Mouse (Mus musculus) kidney, adult 2 months (tissue): ENCODE measurements around the gene Tgfbr1.

Experiments
- CTCF ChIP-seq: fragments of 200-500 bp; conservative IDR thresholded peaks from 2 replicates; pipeline ENCODE4 v1.5.1; 2011; ENCODE audit warnings: low read depth, mild to moderate bottlenecking, control low read depth, low read length, moderate library complexity, mixed read lengths; ENCODE audit not compliant: insufficient read depth, insufficient read length
- POLR2A ChIP-seq: fragments of 200-500 bp; IDR thresholded peaks from one replicate; pipeline ENCODE4 v1.6.1; 2011; ENCODE audit warnings: low read depth, low read length, control low read depth

DNA sequence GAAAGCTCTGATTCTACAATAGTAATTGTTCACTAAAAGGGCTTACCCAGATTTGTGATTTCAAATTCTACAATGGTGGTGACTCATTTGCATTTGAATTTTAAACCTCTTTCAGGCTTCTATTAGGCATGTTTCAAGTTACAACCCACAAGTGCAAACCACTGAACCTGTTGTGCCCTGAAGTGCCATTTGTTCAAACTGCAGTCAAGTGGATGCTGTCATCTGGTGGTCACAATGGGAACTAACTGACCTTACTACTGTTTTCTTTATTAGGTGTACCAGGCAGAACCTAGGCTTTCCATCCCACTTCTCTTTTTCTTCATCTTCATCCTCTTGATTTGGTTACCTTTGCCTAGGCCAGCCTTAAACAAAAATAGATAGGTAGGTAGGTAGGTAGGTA, 46.8 kb downstream of the Tgfbr1 start:
- TF ChIP-seq CTCF (peak; percentile 64), POLR2A (no peak)
